Mouse (Mus musculus): ENCODE results near the gene Fignl2. TPM values are rescaled to one million over a fixed set of nuclear protein-coding genes. Genes with fewer than 3 reads are reported as not detected.

The Fignl2 gene
- 0.06 TPM in 1 of 2 replicates, not detected in the other for polyA plus RNA-seq (2021; fragmentation: Nextera tagmentation)
- long read RNA-seq, experiment 1: 0 reads
- long read RNA-seq, experiment 2: 0 reads

GRCm38 (mm10) chr15:101077813-101078730, at the start of gene Fignl2:
Fignl2 (minus strand) TSS chr15:101078567.

GRCm38 (mm10) chr15:101115511-101116110, 37.2 kb upstream of the Fignl2 start, which contains the start of gene Ankrd33:
Ankrd33 (plus strand) TSS chr15:101115755.

GRCm38 (mm10) chr15:101047194-101047555, 31.2 kb downstream of the Fignl2 start, which contains the start of gene Gm47841:
Gm47841 (minus strand) TSS chr15:101047397.

Other genes starting within 250 kb of the Fignl2 start
- 16.0 and 35.0 TPM in 2 replicates for gene Scn8a, start 208.7 kb downstream of the Fignl2 start, polyA plus RNA-seq (2021; fragmentation: Nextera tagmentation)
- gene Gm47841, start 31.2 kb downstream of the Fignl2 start, polyA plus RNA-seq (2021; fragmentation: Nextera tagmentation): not detected in 2 replicates
- gene Ankrd33, start 37.2 kb upstream of the Fignl2 start, polyA plus RNA-seq (2021; fragmentation: Nextera tagmentation): not detected in 2 replicates
- gene Acvrl1, start 50.0 kb upstream of the Fignl2 start, polyA plus RNA-seq (2021; fragmentation: Nextera tagmentation): 4.6 and 7.0 TPM in 2 replicates
- 6.7 and 6.9 TPM in 2 replicates for gene Acvr1b, start 95.5 kb upstream of the Fignl2 start, polyA plus RNA-seq (2021; fragmentation: Nextera tagmentation)
- 5.3 and 56.5 TPM in 2 replicates for gene Grasp, start 145.6 kb upstream of the Fignl2 start, polyA plus RNA-seq (2021; fragmentation: Nextera tagmentation)
- gene Nr4a1, start 175.7 kb upstream of the Fignl2 start, polyA plus RNA-seq (2021; fragmentation: Nextera tagmentation): 39.6 and 145 TPM in 2 replicates
- gene Atg101, start 205.7 kb upstream of the Fignl2 start, polyA plus RNA-seq (2021; fragmentation: Nextera tagmentation): 65.5 and 70.6 TPM in 2 replicates
- 0.29 and 0.34 TPM in 2 replicates for gene 6030408B16Rik, start 214.6 kb upstream of the Fignl2 start, polyA plus RNA-seq (2021; fragmentation: Nextera tagmentation)